ENCODE assay signal across 8 mouse cellular contexts in genomic region chr1:152902665-152903516, GRCm38 (mm10). TPM values are rescaled to one million over a fixed set of nuclear protein-coding genes. Genes with fewer than 3 reads are reported as not detected.
DNase-seq lines count a peak whose midpoint lies in the region; ATAC-seq lines count a peak whose summit lies in the region.

No protein-coding gene starts in this region.

- H3K4me2 ChIP-seq in hindbrain, embryonic 12.5 days (replicated peaks): peak overlapping the region; percentile 96

- WGBS in hindbrain, embryonic 12.5 days: under 1% methylated on average over 44 of the region's 69 CpGs

- no peaks in the 10 kb centered on the region for H3K9me3 ChIP-seq in hindbrain, embryonic 12.5 days (replicated peaks)

- no peaks in the 10 kb centered on the region for H3K27me3 ChIP-seq in hindbrain, embryonic 12.5 days

- peak overlapping the region; percentile 90 for H3K9ac ChIP-seq in hindbrain, embryonic 12.5 days

- ATAC-seq in hindbrain, embryonic 12.5 days (ENCODE audit: low FRiP score): peak; percentile 90

- H3K4me3 ChIP-seq in hindbrain, embryonic 12.5 days: peak overlapping the region; percentile 94

- H3K27ac ChIP-seq in hindbrain, embryonic 12.5 days: peak overlapping the region; percentile 99

- peaks cover 12% of the 10 kb centered on the region for H3K4me1 ChIP-seq in hindbrain, embryonic 12.5 days

- DNase-seq in Muller cell, postnatal 12 days (ENCODE audit: inconsistent ontology term): peak; percentile 100
- DNase-seq in cerebellum, adult 9-11 months: peak; percentile 97
- DNase-seq in frontal cortex, postnatal 10 days (ENCODE audit: low spot score in 2 of 2): peak; percentile 93 to 95
- peak; percentile 97 to 99 for DNase-seq in layer of hippocampus, postnatal 14 days (ENCODE audit: low spot score in 2 of 2)
- DNase-seq in lung, postnatal 14 days: peak; percentile 95
- DNase-seq in retina, adult 2 months (ENCODE audit: low read depth, low spot score): peak; percentile 94
- DNase-seq in thymus, postnatal 36 days: peak; percentile 92

- no peaks in the 10 kb centered on the region for H3K36me3 ChIP-seq in hindbrain, embryonic 12.5 days

RNA-seq across cellular contexts. Expression of gene Smg7, which starts 0.4 kb away (rescaled TPM):
- 40.8 and 42.4 TPM in 2 replicates for polyA plus RNA-seq in hindbrain, embryonic 12.5 days (2016; fragmentation: Nextera tagmentation; extraction: Ambion mirVana)
- 10 to 100 TPM; 78.9 to 80.4 TPM for total RNA-seq in layer of hippocampus, postnatal 14 days (2021)

RNA-seq across cellular contexts. Expression of gene Nmnat2, which starts 51.9 kb away (rescaled TPM):
- polyA plus RNA-seq in hindbrain, embryonic 12.5 days (2016; fragmentation: Nextera tagmentation; extraction: Ambion mirVana): 37.7 and 39.7 TPM in 2 replicates
- 100 to 1,000 TPM; 104 to 109 TPM for total RNA-seq in layer of hippocampus, postnatal 14 days (2021)

Comparison
In these comparisons a context has a peak if more than half of its experiments do, and no peak if none do; other contexts are left out.
1. Peak in every context shown above with its lines: DNase-seq, ATAC-seq, H3K4me3 ChIP-seq and H3K27ac ChIP-seq.